Mouse (Mus musculus): ENCODE measurements around the gene Polr2g. TPM values are rescaled to one million over a fixed set of nuclear protein-coding genes. Genes with fewer than 3 reads are reported as not detected.

The Polr2g gene
- 150 TPM for polyA plus RNA-seq (2017; shearing (Covaris generic))

GRCm38 (mm10) chr19:8798264-8798946 lies at the start of gene Polr2g:
Gene Polr2g (minus strand): TSS chr19:8798577.

GRCm38 (mm10) chr19:8839103-8839907 lies 40.9 kb upstream of the Polr2g start, which contains the start of gene Gng3:
Gene Gng3 (minus strand): TSS chr19:8839194.

GRCm38 (mm10) chr19:8837251-8837791 lies 38.9 kb upstream of the Polr2g start, which contains the start of gene Bscl2:
Gene Bscl2 (plus strand): TSS chr19:8837467.

GRCm38 (mm10) chr19:8829660-8830059 lies 31.3 kb upstream of the Polr2g start, which contains the start of gene AC129217.1:
Gene AC129217.1 (plus strand): TSS chr19:8829773.

GRCm38 (mm10) chr19:8819596-8820423 lies 21.4 kb upstream of the Polr2g start, which contains the start of gene Hnrnpul2:
Gene Hnrnpul2 (plus strand): TSS chr19:8820010.

GRCm38 (mm10) chr19:8818801-8819595 lies 20.6 kb upstream of the Polr2g start, which contains the start of gene Ttc9c:
Gene Ttc9c (minus strand): TSS chr19:8819333.

GRCm38 (mm10) chr19:8802130-8802821 lies 3.9 kb upstream of the Polr2g start, which contains the start of gene Zbtb3:
Gene Zbtb3 (plus strand): TSS chr19:8802555.

GRCm38 (mm10) chr19:8786008-8786781 lies 12.2 kb downstream of the Polr2g start, which contains the start of gene Taf6l:
Gene Taf6l (minus strand): TSS chr19:8786417.

DNA sequence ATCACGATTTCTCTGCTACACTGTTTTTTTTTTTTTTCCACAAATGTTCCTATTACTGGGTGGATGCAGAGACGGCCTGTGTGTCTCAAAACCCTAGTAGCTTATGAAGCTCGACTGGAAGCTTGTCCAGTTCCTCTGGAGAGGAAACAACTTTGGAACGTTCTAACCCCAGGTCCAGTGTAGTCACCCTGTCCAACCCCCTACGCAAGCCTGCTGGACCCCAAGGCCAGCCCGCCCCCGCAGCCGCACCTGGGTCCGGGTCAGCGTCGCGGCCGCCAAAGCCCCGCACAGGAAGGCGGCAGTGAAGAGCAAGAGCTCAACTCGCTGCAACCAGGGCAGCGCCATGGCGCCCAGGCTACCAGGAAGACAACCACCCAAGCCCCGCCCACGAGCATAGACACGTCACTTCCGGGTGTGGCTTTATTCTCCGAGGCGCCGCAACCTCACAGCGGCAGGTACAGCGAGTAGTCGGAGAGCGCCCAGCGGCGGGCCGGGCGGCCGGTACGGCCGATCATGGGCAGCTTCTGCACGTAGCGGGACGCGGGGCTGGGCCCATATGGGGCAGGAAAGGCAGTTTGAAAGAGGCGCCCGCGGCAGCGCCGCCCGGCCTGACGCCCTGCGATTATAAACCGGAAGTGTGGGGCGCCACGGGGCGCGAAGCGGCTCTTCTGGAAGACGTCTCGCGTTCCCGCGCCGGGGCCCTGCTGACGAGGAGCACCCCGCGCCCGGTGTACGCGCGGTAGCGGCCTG lies 24.1 kb downstream of the Polr2g start, which contains the start of gene Tmem179b:
Gene Tmem179b, minus strand, starts transcription at position 382 of the 750 bp plus-strand sequence.

GRCm38 (mm10) chr19:8770567-8771270 lies 27.7 kb downstream of the Polr2g start, which contains the start of gene Tmem223:
Gene Tmem223 (plus strand): TSS chr19:8770996.

GRCm38 (mm10) chr19:8756635-8757387 lies 41.6 kb downstream of the Polr2g start, which contains the start of gene Nxf1:
Gene Nxf1 (plus strand): TSS chr19:8757073.

Other genes with a start within 250 kb of the Polr2g start
- not detected for gene Slc22a8, start 207.3 kb downstream of the Polr2g start, polyA plus RNA-seq (2017; shearing (Covaris generic))
- gene Slc22a6, start 180.5 kb downstream of the Polr2g start, polyA plus RNA-seq (2017; shearing (Covaris generic)), result not detected
- gene Chrm1, start 134.8 kb downstream of the Polr2g start, polyA plus RNA-seq (2017; shearing (Covaris generic)), result not detected
- gene Slc3a2, start 75.2 kb downstream of the Polr2g start, polyA plus RNA-seq (2017; shearing (Covaris generic)), result 136 TPM
- 83.3 TPM for gene Wdr74, start 62.8 kb downstream of the Polr2g start, polyA plus RNA-seq (2017; shearing (Covaris generic))
- gene 1700092M07Rik, start 57.9 kb downstream of the Polr2g start, polyA plus RNA-seq (2017; shearing (Covaris generic)), result 1.5 TPM
- gene Stx5a, start 57.2 kb downstream of the Polr2g start, polyA plus RNA-seq (2017; shearing (Covaris generic)), result 164 TPM
- 263 TPM for gene Nxf1, start 41.5 kb downstream of the Polr2g start, polyA plus RNA-seq (2017; shearing (Covaris generic))
- 104 TPM for gene Tmem223, start 27.6 kb downstream of the Polr2g start, polyA plus RNA-seq (2017; shearing (Covaris generic))
- gene Tmem179b, start 24.1 kb downstream of the Polr2g start, polyA plus RNA-seq (2017; shearing (Covaris generic)), result 161 TPM
- 18.0 TPM for gene Taf6l, start 12.2 kb downstream of the Polr2g start, polyA plus RNA-seq (2017; shearing (Covaris generic))
- gene Zbtb3, start 4.0 kb upstream of the Polr2g start, polyA plus RNA-seq (2017; shearing (Covaris generic)), result 1.6 TPM
- gene Ttc9c, start 20.8 kb upstream of the Polr2g start, polyA plus RNA-seq (2017; shearing (Covaris generic)), result 39.7 TPM
- 13.3 TPM for gene Hnrnpul2, start 21.4 kb upstream of the Polr2g start, polyA plus RNA-seq (2017; shearing (Covaris generic))
- 1.7 TPM for gene AC129217.1, start 31.2 kb upstream of the Polr2g start, polyA plus RNA-seq (2017; shearing (Covaris generic))
- gene Bscl2, start 38.9 kb upstream of the Polr2g start, polyA plus RNA-seq (2017; shearing (Covaris generic)), result 86.8 TPM
- 0.13 TPM for gene Gng3, start 40.6 kb upstream of the Polr2g start, polyA plus RNA-seq (2017; shearing (Covaris generic))
- gene Lrrn4cl, start 52.2 kb upstream of the Polr2g start, polyA plus RNA-seq (2017; shearing (Covaris generic)), result 0.12 TPM
- 169 TPM for gene Ubxn1, start 72.9 kb upstream of the Polr2g start, polyA plus RNA-seq (2017; shearing (Covaris generic))
- 77.7 TPM for gene Uqcc3, start 82.3 kb upstream of the Polr2g start, polyA plus RNA-seq (2017; shearing (Covaris generic))
- gene Lbhd1, start 85.2 kb upstream of the Polr2g start, polyA plus RNA-seq (2017; shearing (Covaris generic)), result 85.0 TPM
- not detected for gene Gm49403, start 85.4 kb upstream of the Polr2g start, polyA plus RNA-seq (2017; shearing (Covaris generic))
- 54.2 TPM for gene 1810009A15Rik, start 90.3 kb upstream of the Polr2g start, polyA plus RNA-seq (2017; shearing (Covaris generic))
- not detected for gene Gm49416, start 90.3 kb upstream of the Polr2g start, polyA plus RNA-seq (2017; shearing (Covaris generic))
- 36.7 TPM for gene Ints5, start 94.4 kb upstream of the Polr2g start, polyA plus RNA-seq (2017; shearing (Covaris generic))
- gene Ganab, start 99.5 kb upstream of the Polr2g start, polyA plus RNA-seq (2017; shearing (Covaris generic)), result 119 TPM
- 57.2 TPM for gene B3gat3, start 121.8 kb upstream of the Polr2g start, polyA plus RNA-seq (2017; shearing (Covaris generic))
- gene Rom1, start 130.8 kb upstream of the Polr2g start, polyA plus RNA-seq (2017; shearing (Covaris generic)), result 7.8 TPM
- 86.7 TPM for gene Eml3, start 131.0 kb upstream of the Polr2g start, polyA plus RNA-seq (2017; shearing (Covaris generic))
- 250 TPM for gene Mta2, start 143.3 kb upstream of the Polr2g start, polyA plus RNA-seq (2017; shearing (Covaris generic))
- gene Tut1, start 155.3 kb upstream of the Polr2g start, polyA plus RNA-seq (2017; shearing (Covaris generic)), result 38.1 TPM
- 294 TPM for gene Eef1g, start 168.5 kb upstream of the Polr2g start, polyA plus RNA-seq (2017; shearing (Covaris generic))
- gene Ahnak, start 190.7 kb upstream of the Polr2g start, polyA plus RNA-seq (2017; shearing (Covaris generic)), result 46.1 TPM